ENCODE assay signal across 12 mouse cellular contexts in the genomic region with DNA sequence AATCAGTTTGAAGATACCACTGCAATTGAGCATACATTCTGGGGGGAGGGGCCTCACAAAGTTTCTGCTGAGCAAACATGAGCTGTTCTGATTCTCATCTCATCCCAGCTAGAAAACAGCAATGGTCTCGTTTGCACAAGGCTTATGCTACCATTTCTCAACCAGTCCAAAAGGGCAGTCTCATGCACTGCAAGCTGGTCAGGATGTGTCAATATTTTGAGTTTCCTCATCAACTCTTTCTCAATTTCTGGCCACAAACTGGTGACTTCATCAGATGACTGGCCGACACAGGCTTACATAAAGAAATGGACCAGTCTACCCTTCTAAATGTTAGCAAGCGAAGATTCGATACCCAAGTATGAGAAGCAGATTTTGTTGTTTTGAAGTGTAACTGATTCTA. TPM values are rescaled to one million over a fixed set of nuclear protein-coding genes. Genes with fewer than 3 reads are reported as not detected.
DNase-seq lines count a peak whose midpoint lies in the region; ATAC-seq lines count a peak whose summit lies in the region.
"Had no signal": no experiment of that assay in that cellular context is flagged by ENCODE, and none has a peak within 500 bp of the region (broad histone marks: within the 10 kb centered on the region; RNA-seq: fewer than 3 reads in every experiment).

No protein-coding gene starts in this region.

- no peaks in the 10 kb centered on the region for H3K36me3 ChIP-seq in intestine, embryonic 16.5 days (ENCODE audit: control insufficient read depth, insufficient read depth, low read length)
- no peaks in the 10 kb centered on the region for H3K36me3 ChIP-seq in forebrain, embryonic 15.5 days

- peaks cover 14% of the 10 kb centered on the region for H3K4me1 ChIP-seq in intestine, embryonic 16.5 days (ENCODE audit: control insufficient read depth, insufficient read depth, low read length)
- H3K4me1 ChIP-seq in forebrain, embryonic 15.5 days: peaks cover 8% of the 10 kb centered on the region

- H3K9me3 ChIP-seq in intestine, embryonic 16.5 days (ENCODE audit: control insufficient read depth, low read length): no peaks in the 10 kb centered on the region
- no peaks in the 10 kb centered on the region for H3K9me3 ChIP-seq in forebrain, embryonic 15.5 days
- H3K9me3 ChIP-seq: forebrain, embryonic 12.5 days; heart, embryonic 12.5 days had no signal

- ATAC-seq in intestine, embryonic 16.5 days: peak; percentile 91
- ATAC-seq in forebrain, embryonic 15.5 days (replicated peaks): no peak

- WGBS in intestine, embryonic 16.5 days: 58% methylated on average over 4 of the region's 4 CpGs
- whole genome bisulfite sequencing in forebrain, embryonic 15.5 days: 89% methylated on average over 4 of the region's 4 CpGs

- H3K27ac ChIP-seq in intestine, embryonic 16.5 days (ENCODE audit: low read length): peak overlapping the region; percentile 39
- no peak overlapping the region for H3K27ac ChIP-seq in forebrain, embryonic 15.5 days (replicated peaks)
- H3K27ac ChIP-seq: forebrain, embryonic 12.5 days had no signal

- no peak overlapping the region for H3K4me2 ChIP-seq in intestine, embryonic 16.5 days (ENCODE audit: low read depth, low read length)
- no peak overlapping the region for H3K4me2 ChIP-seq in forebrain, embryonic 15.5 days (replicated peaks)
- H3K4me2 ChIP-seq: forebrain, embryonic 12.5 days; heart, embryonic 12.5 days had no signal

- H3K9ac ChIP-seq in intestine, embryonic 16.5 days (ENCODE audit: low read depth, low read length): no peak overlapping the region
- H3K9ac ChIP-seq in forebrain, embryonic 15.5 days (replicated peaks): no peak overlapping the region
- H3K9ac ChIP-seq: forebrain, embryonic 12.5 days; heart, embryonic 12.5 days had no signal

- peak; percentile 17 for DNase-seq in urinary bladder, postnatal 14 days (ENCODE audit: low spot score)
- no peak for DNase-seq in urinary bladder, postnatal 10 days (ENCODE audit: low spot score)
- DNase-seq in lung, postnatal 4 days: peak; percentile 35 to 61
- DNase-seq in testis, postnatal 10 days (ENCODE audit: low spot score): no peak
- no peak for DNase-seq in layer of hippocampus, adult 11-12 months (ENCODE audit: low spot score)
- DNase-seq in spleen, postnatal 10 days (ENCODE audit: low spot score in 2 of 2): no peak
- DNase-seq: cerebellum, postnatal 36 days; kidney, adult 18-20 months had no signal

- no peak overlapping the region for H3K4me3 ChIP-seq in intestine, embryonic 16.5 days (ENCODE audit: low read length)
- no peak overlapping the region for H3K4me3 ChIP-seq in forebrain, embryonic 15.5 days
- H3K4me3 ChIP-seq: forebrain, embryonic 12.5 days; heart, embryonic 12.5 days had no signal

- no peaks in the 10 kb centered on the region for H3K27me3 ChIP-seq in intestine, embryonic 16.5 days (replicated peaks; ENCODE audit: control insufficient read depth, insufficient read depth, low read length)
- H3K27me3 ChIP-seq in forebrain, embryonic 15.5 days: no peaks in the 10 kb centered on the region
- H3K27me3 ChIP-seq: forebrain, embryonic 12.5 days; heart, embryonic 12.5 days had no signal

RNA-seq across cellular contexts. Expression of a gene that starts 9.8 kb away (rescaled TPM):
- polyA plus RNA-seq in intestine, embryonic 16.5 days (2015; fragmentation: Nextera tagmentation; extraction: Ambion mirVana): 71.4 and 75.4 TPM in 2 replicates
- 155 and 161 TPM in 2 replicates for polyA plus RNA-seq in forebrain, embryonic 15.5 days (2015; fragmentation: Nextera tagmentation; extraction: Ambion mirVana)

Comparison
In these comparisons a context has a peak if more than half of its experiments do, and no peak if none do; other contexts are left out.
1. DNase-seq: peak in urinary bladder, postnatal 14 days (single experiment) and lung, postnatal 4 days (2 of 2); none in urinary bladder, postnatal 10 days (single experiment), testis, postnatal 10 days (single experiment), layer of hippocampus, adult 11-12 months (single experiment) and spleen, postnatal 10 days (0 of 2).